ENCODE assay signal across 13 mouse cellular contexts in genomic region chr2:4499916-4500315, GRCm38 (mm10).
DNase-seq lines count a peak whose midpoint lies in the region; ATAC-seq and TF ChIP-seq lines count a peak whose summit lies in the region.
"Had no signal": no experiment of that assay in that cellular context is flagged by ENCODE, and none has a peak within 500 bp of the region (broad histone marks: within the 10 kb centered on the region; RNA-seq: fewer than 3 reads in every experiment).

No protein-coding gene starts in this region.

- WGBS in forebrain, embryonic 13.5 days, result 91% methylated on average over 9 of the region's 9 CpGs
- WGBS in forebrain, embryonic 10.5 days, result 94% methylated on average over 9 of the region's 9 CpGs

- intact Hi-C loops in left cerebral cortex, postnatal 36 days (cut with DNase I), result loop anchor here (1.0 to 5.0 kb wide), 3 partner anchors 57 to 365 kb away; no protein-coding TSS in a partner anchor

- H3K4me3 ChIP-seq in forebrain, embryonic 13.5 days, result no peak overlapping the region
- H3K4me3 ChIP-seq in forebrain, embryonic 10.5 days, result no peak overlapping the region
- H3K4me3 ChIP-seq: heart, embryonic 15.5 days; limb, embryonic 10.5 days; liver, embryonic 12.5 days; midbrain, embryonic 12.5 days had no signal

- H3K9ac ChIP-seq in forebrain, embryonic 13.5 days, result no peak overlapping the region
- H3K9ac ChIP-seq: heart, embryonic 15.5 days; liver, embryonic 12.5 days; lung, embryonic 14.5 days; midbrain, embryonic 12.5 days had no signal

- H3K36me3 ChIP-seq in forebrain, embryonic 13.5 days (ENCODE audit: poor library complexity, severe bottlenecking), result peaks cover 22% of the 10 kb centered on the region
- H3K36me3 ChIP-seq in forebrain, embryonic 10.5 days (replicated peaks), result peaks cover 57% of the 10 kb centered on the region
- H3K36me3 ChIP-seq: liver, embryonic 12.5 days had no signal

- no peak overlapping the region for H3K4me2 ChIP-seq in forebrain, embryonic 13.5 days
- H3K4me2 ChIP-seq: heart, embryonic 15.5 days; liver, embryonic 12.5 days; lung, embryonic 14.5 days; midbrain, embryonic 12.5 days had no signal

- no peak for TF ChIP-seq CTCF in brain, embryonic 14.5 days (IDR thresholded peaks at IDR 0.05; ENCODE audit: borderline replicate concordance, extremely low read depth, insufficient read depth, insufficient read length)

- H3K4me1 ChIP-seq in forebrain, embryonic 13.5 days, result peaks cover 7% of the 10 kb centered on the region
- no peaks in the 10 kb centered on the region for H3K4me1 ChIP-seq in forebrain, embryonic 10.5 days
- H3K4me1 ChIP-seq: limb, embryonic 10.5 days had no signal

- no peak for TF ChIP-seq POLR2A in brain, embryonic 14.5 days (IDR thresholded peaks at IDR 0.05; ENCODE audit: borderline replicate concordance, extremely low read depth, insufficient read depth, insufficient read length, poor library complexity, severe bottlenecking)

- no peak overlapping the region for H3K27ac ChIP-seq in forebrain, embryonic 13.5 days
- no peak overlapping the region for H3K27ac ChIP-seq in forebrain, embryonic 10.5 days
- H3K27ac ChIP-seq: heart, embryonic 15.5 days; limb, embryonic 10.5 days; liver, embryonic 12.5 days; midbrain, embryonic 12.5 days had no signal

- H3K27me3 ChIP-seq in forebrain, embryonic 13.5 days, result no peaks in the 10 kb centered on the region
- no peaks in the 10 kb centered on the region for H3K27me3 ChIP-seq in forebrain, embryonic 10.5 days (ENCODE audit: poor library complexity, severe bottlenecking)
- H3K27me3 ChIP-seq: heart, embryonic 15.5 days; liver, embryonic 12.5 days; midbrain, embryonic 12.5 days had no signal

- no peak for DNase-seq in forebrain, embryonic 10.5 days (ENCODE audit: extremely low spot score, low spot score)
- DNase-seq in layer of hippocampus, adult 9-11 months, result peak; percentile 58
- DNase-seq in layer of hippocampus, postnatal 14 days (ENCODE audit: low spot score in 2 of 2), result no peak
- peak; percentile 33 for DNase-seq in brain, embryonic 14.5 days (ENCODE audit: low read depth)
- peak; percentile 54 to 72 for DNase-seq in left cerebral cortex, postnatal 36 days (ENCODE audit: low spot score in 2 of 2)
- no peak for DNase-seq in testis, postnatal 10 days (ENCODE audit: low spot score)
- no peak for DNase-seq in liver

- H3K9me3 ChIP-seq in forebrain, embryonic 13.5 days (replicated peaks), result no peaks in the 10 kb centered on the region
- no peaks in the 10 kb centered on the region for H3K9me3 ChIP-seq in forebrain, embryonic 10.5 days
- H3K9me3 ChIP-seq: heart, embryonic 15.5 days; limb, embryonic 10.5 days; liver, embryonic 12.5 days; midbrain, embryonic 12.5 days had no signal

- ATAC-seq in forebrain, embryonic 13.5 days, result peak; percentile 39; the same call in 1 of the 2 replicates
- ATAC-seq: liver, embryonic 12.5 days had no signal

Comparison
In these comparisons a context has a peak if more than half of its experiments do, and no peak if none do; other contexts are left out.
1. DNase-seq: peak in layer of hippocampus, adult 9-11 months (single experiment), brain, embryonic 14.5 days (single experiment) and left cerebral cortex, postnatal 36 days (2 of 2); none in forebrain, embryonic 10.5 days (single experiment), layer of hippocampus, postnatal 14 days (0 of 2), testis, postnatal 10 days (single experiment) and liver (single experiment).